Mouse (Mus musculus): Measurements from ENCODE around the gene Cpt1c. TPM values are rescaled to one million over a fixed set of nuclear protein-coding genes. Genes with fewer than 3 reads are reported as not detected.

Cpt1c gene
- total and polyA plus RNA-seq, 3 experiments, result 4.5 to 12.7 (median 10.2) TPM

GRCm38 (mm10) chr7:44996672-44997071 is 22.0 kb upstream of the Cpt1c start:
- H3K36me3 ChIP-seq (replicated peaks in 1 of 2; ENCODE audit: control insufficient read depth in 1 of 2, insufficient read depth in 1 of 2, low read length in 1 of 2), result peaks cover 47 to 66% of the 10 kb centered on the region in 2 experiments
- peak overlapping the region; percentile 32 for H3K4me2 ChIP-seq (ENCODE audit: insufficient read depth, low read depth, poor library complexity, severe bottlenecking)
- in situ Hi-C loops (cut with MboI; ENCODE audit: low pct_ligation_motif_present, low pct_unique_long_range_greater_than_20kb, low sequenced_read_pairs), result no loop called here
- H3K27ac ChIP-seq (ENCODE audit: insufficient read depth, low read depth), result no peak overlapping the region
- H3K79me2 ChIP-seq (replicated peaks; ENCODE audit: control insufficient read depth, extremely low read depth, insufficient read depth, poor library complexity, severe bottlenecking), result peaks cover 18% of the 10 kb centered on the region
- H3K27me3 ChIP-seq (replicated peaks), result no peaks in the 10 kb centered on the region
- dilution Hi-C loops (cut with MboI; ENCODE audit: extremely low pct_ligation_motif_present, extremely low pct_unique_long_range_greater_than_20kb, low sequenced_read_pairs), result no loop called here
- peak overlapping the region; percentile 42 for H3K9ac ChIP-seq (ENCODE audit: insufficient read depth, low read depth)
- no peaks in the 10 kb centered on the region for H3K9me3 ChIP-seq (replicated peaks; ENCODE audit: low read length)
- TF ChIP-seq SMC3 (IDR thresholded peaks at IDR 0.05; ENCODE audit: low read depth, low read length) (no peak), BHLHE40 (IDR thresholded peaks at IDR 0.05; ENCODE audit: low read depth, low read length) (no peak), ZMIZ1 (IDR thresholded peaks at IDR 0.05; ENCODE audit: low read depth, low read length) (no peak), MEF2A (IDR thresholded peaks at IDR 0.05; ENCODE audit: borderline replicate concordance, low read depth, low read length) (no peak), KAT2A (IDR thresholded peaks at IDR 0.05; ENCODE audit: insufficient replicate concordance, low read length) (no peak), UBTF (IDR thresholded peaks at IDR 0.05; ENCODE audit: low read depth, low read length) (no peak), MAX (IDR thresholded peaks at IDR 0.05; ENCODE audit: low read length) (no peak), MYC (IDR thresholded peaks at IDR 0.05; ENCODE audit: low read depth, low read length) (no peak)
- DNase-seq (ENCODE audit: extremely low read depth), result no peak
- H3K4me1 ChIP-seq (ENCODE audit: control insufficient read depth in 1 of 2, insufficient read depth in 2 of 2), result peaks cover 3 to 28% of the 10 kb centered on the region in 2 experiments; a peak in 3 of 4 replicates
- peak overlapping the region; percentile 67 to 93 (median 68) for H3K4me3 ChIP-seq (replicated peaks in 1 of 3; ENCODE audit: low read depth in 2 of 3, low read length in 2 of 3, poor library complexity in 1 of 3)

DNA sequence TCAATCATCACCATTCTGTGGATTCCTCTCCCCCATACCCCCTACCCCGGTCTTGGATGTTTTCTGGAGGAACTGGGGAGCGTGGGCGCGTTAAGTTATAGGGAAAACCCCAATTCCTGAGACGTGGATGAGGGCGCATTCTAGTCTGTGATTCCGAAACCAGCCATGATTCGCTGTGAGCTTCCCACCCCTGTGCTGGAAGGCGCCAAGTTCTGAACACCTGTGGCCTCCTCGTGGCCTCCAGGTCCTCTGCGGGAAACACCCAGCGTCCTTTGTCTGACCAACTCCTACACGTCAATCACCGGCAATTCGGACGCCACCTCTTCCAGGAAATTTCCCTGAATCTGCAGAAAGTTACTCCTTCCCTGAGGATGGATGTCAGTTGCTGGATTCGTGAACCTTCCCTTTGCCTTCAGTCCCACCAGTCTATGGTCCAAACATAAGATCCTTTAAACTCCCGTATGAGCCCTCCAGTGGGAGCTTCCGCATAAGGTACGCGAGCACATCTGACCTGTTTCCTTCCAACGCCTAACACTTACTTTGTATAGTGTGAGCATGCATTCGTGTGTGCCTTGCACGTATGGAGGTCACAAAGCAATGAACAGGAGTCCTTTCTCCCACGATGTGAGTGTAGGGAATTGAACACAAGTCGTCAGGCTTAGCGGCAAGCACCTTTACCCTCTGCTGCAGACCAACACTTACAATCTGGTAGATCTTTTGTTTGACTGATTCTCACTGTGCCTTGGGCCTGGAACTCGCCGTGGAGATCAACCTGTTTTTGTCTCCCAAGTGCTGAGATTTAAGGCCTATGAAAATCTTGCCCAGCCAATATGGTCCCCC is 12.4 kb upstream of the Cpt1c start:
- Histone ChIP-seq H3K4me3 (replicated peaks in 1 of 3; ENCODE audit: low read depth in 2 of 3, low read length in 2 of 3, poor library complexity in 1 of 3) (peak overlapping the region; percentile 53 to 85 (median 84)), H3K4me2 (ENCODE audit: insufficient read depth, low read depth, poor library complexity, severe bottlenecking) (peak overlapping the region; percentile 48), H3K9me3 (replicated peaks; ENCODE audit: low read length) (no peaks in the 10 kb centered on the region), H3K27ac (ENCODE audit: insufficient read depth, low read depth) (peak overlapping the region; percentile 67), H3K4me1 (ENCODE audit: control insufficient read depth in 1 of 2, insufficient read depth in 2 of 2) (peaks cover 12 to 48% of the 10 kb centered on the region in 2 experiments), H3K79me2 (replicated peaks; ENCODE audit: control insufficient read depth, extremely low read depth, insufficient read depth, poor library complexity, severe bottlenecking) (peaks cover 51% of the 10 kb centered on the region), H3K36me3 (replicated peaks in 1 of 2; ENCODE audit: control insufficient read depth in 1 of 2, insufficient read depth in 1 of 2, low read length in 1 of 2) (peaks cover 14 to 44% of the 10 kb centered on the region in 2 experiments), H3K27me3 (replicated peaks) (no peaks in the 10 kb centered on the region), H3K9ac (ENCODE audit: insufficient read depth, low read depth) (peak overlapping the region; percentile 72)
- in situ Hi-C loops (cut with MboI; ENCODE audit: low pct_ligation_motif_present, low pct_unique_long_range_greater_than_20kb, low sequenced_read_pairs) (loop anchor here (5.0 kb wide), 1 partner anchor 60 kb away; no protein-coding TSS in a partner anchor), dilution Hi-C loops (cut with MboI; ENCODE audit: extremely low pct_ligation_motif_present, extremely low pct_unique_long_range_greater_than_20kb, low sequenced_read_pairs) (no loop called here)
- DNase-seq (ENCODE audit: extremely low read depth), result peak; percentile 41
- TF ChIP-seq E2F4 (IDR thresholded peaks at IDR 0.05; ENCODE audit: insufficient replicate concordance, low read depth, low read length), result no peak
- no peak for TF ChIP-seq ZNF384 (IDR thresholded peaks at IDR 0.05; ENCODE audit: low read depth, low read length)
- no peak for TF ChIP-seq JUND (conservative IDR thresholded peaks at IDR 0.05; ENCODE audit: low read depth, low read length)
- TF ChIP-seq CHD1 (IDR thresholded peaks at IDR 0.05; ENCODE audit: low read depth, low read length), result no peak
- TF ChIP-seq MXI1 (IDR thresholded peaks at IDR 0.05; ENCODE audit: low read depth, low read length), result peak; percentile 94
- TF ChIP-seq POLR2AphosphoS2 (IDR thresholded peaks at IDR 0.05; ENCODE audit: low read depth, low read length), result peak; percentile 64; the same call in 1 of the 2 replicates
- TF ChIP-seq USF2 (conservative IDR thresholded peaks at IDR 0.05; ENCODE audit: low read depth, low read length), result no peak
- TF ChIP-seq UBTF (IDR thresholded peaks at IDR 0.05; ENCODE audit: low read depth, low read length), result no peak
- TF ChIP-seq USF1 (IDR thresholded peaks at IDR 0.05; ENCODE audit: low read depth, low read length), result no peak
- no peak for TF ChIP-seq CHD2 (IDR thresholded peaks at IDR 0.05; ENCODE audit: low read length)
- TF ChIP-seq ZC3H11A (IDR thresholded peaks at IDR 0.05; ENCODE audit: low read depth, low read length), result no peak
- no peak for TF ChIP-seq IRF4 (IDR thresholded peaks at IDR 0.05; ENCODE audit: low read depth, low read length)
- TF ChIP-seq POLR2A (IDR thresholded peaks at IDR 0.05; ENCODE audit: low read depth, low read length), result peak; percentile 72
- no peak for TF ChIP-seq SMC3 (IDR thresholded peaks at IDR 0.05; ENCODE audit: low read depth, low read length)
- peak; percentile 81 for TF ChIP-seq NELFE (IDR thresholded peaks at IDR 0.05; ENCODE audit: low read depth, low read length)
- TF ChIP-seq TCF12 (IDR thresholded peaks at IDR 0.05; ENCODE audit: low read depth, low read length), result peak; percentile 69
- TF ChIP-seq SIN3A (IDR thresholded peaks at IDR 0.05; ENCODE audit: low read length), result peak; percentile 96
- no peak for TF ChIP-seq EP300 (IDR thresholded peaks at IDR 0.05; ENCODE audit: low read length)
- TF ChIP-seq MAFK (IDR thresholded peaks at IDR 0.05; ENCODE audit: insufficient replicate concordance, low read length), result no peak
- TF ChIP-seq ZKSCAN1 (IDR thresholded peaks at IDR 0.05; ENCODE audit: borderline replicate concordance, low read depth, low read length), result no peak
- TF ChIP-seq MAZ (IDR thresholded peaks at IDR 0.05; ENCODE audit: low read depth, low read length), result no peak; the same call in 1 of the 2 replicates
- no peak for TF ChIP-seq NRF1 (IDR thresholded peaks at IDR 0.05; ENCODE audit: low read depth, low read length)
- no peak for TF ChIP-seq ETS1 (conservative IDR thresholded peaks at IDR 0.05; ENCODE audit: low read depth, low read length)
- no peak for TF ChIP-seq RCOR1 (conservative IDR thresholded peaks at IDR 0.05; ENCODE audit: low read depth, low read length)
- TF ChIP-seq ZMIZ1 (IDR thresholded peaks at IDR 0.05; ENCODE audit: low read depth, low read length), result peak; percentile 89
- 0 out of 2 replicates have a peak, but pooled peaks have one; percentile 13 for TF ChIP-seq MEF2A (IDR thresholded peaks at IDR 0.05; ENCODE audit: borderline replicate concordance, low read depth, low read length)
- TF ChIP-seq BHLHE40 (IDR thresholded peaks at IDR 0.05; ENCODE audit: low read depth, low read length), result no peak

All from CH12.LX (cell line).